Mouse (Mus musculus): ENCODE data around the gene Pnliprp2.
A peak's percentile ranks its signal among the peaks of the same experiment; 100 is the strongest.

Gene Pnliprp2

GRCm38 (mm10) chr19:58795114-58795669 lies 35.7 kb downstream of the Pnliprp2 start:
- DNase-seq (ENCODE audit: low spot score), result peak; percentile 59

- no peak for DNase-seq (ENCODE audit: low spot score)
Observed at GRCm38 (mm10) chr19:58805191-58805779, 45.8 kb downstream of the Pnliprp2 start.

GRCm38 (mm10) chr19:58806364-58806763 lies 46.8 kb downstream of the Pnliprp2 start:
- DNase-seq (ENCODE audit: low spot score), result peak; percentile 78

- DNase-seq (ENCODE audit: low spot score), result peak; percentile 55
Observed at GRCm38 (mm10) chr19:58808864-58809263, 49.3 kb downstream of the Pnliprp2 start.

GRCm38 (mm10) chr19:58810536-58810935 lies 51.0 kb downstream of the Pnliprp2 start:
- DNase-seq (ENCODE audit: low spot score), result no peak

- DNase-seq (ENCODE audit: low spot score), result no peak
Observed at GRCm38 (mm10) chr19:58815179-58815922, 55.8 kb downstream of the Pnliprp2 start.

- no peak for DNase-seq (ENCODE audit: low spot score)
Observed at GRCm38 (mm10) chr19:58816453-58817041, 57.0 kb downstream of the Pnliprp2 start.

- no peak for DNase-seq (ENCODE audit: low spot score)
Observed at GRCm38 (mm10) chr19:58817398-58817797, 57.9 kb downstream of the Pnliprp2 start.

GRCm38 (mm10) chr19:58818571-58819415 lies 59.3 kb downstream of the Pnliprp2 start:
- no peak for DNase-seq (ENCODE audit: low spot score)

- peak; percentile 90 for DNase-seq (ENCODE audit: low spot score)
Observed at GRCm38 (mm10) chr19:58822454-58823200, 63.1 kb downstream of the Pnliprp2 start.

- peak; percentile 40 for DNase-seq (ENCODE audit: low spot score)
Observed at GRCm38 (mm10) chr19:58823301-58823700, 63.8 kb downstream of the Pnliprp2 start.

GRCm38 (mm10) chr19:58824316-58824715 lies 64.8 kb downstream of the Pnliprp2 start:
- no peak for DNase-seq (ENCODE audit: low spot score)
